Mouse (Mus musculus) stomach, embryonic 16.5 days (tissue): ENCODE data around the gene Zfp992. TPM values are rescaled to one million over a fixed set of nuclear protein-coding genes. Genes with fewer than 3 reads are reported as not detected.
A peak's percentile ranks its signal among the peaks of the same experiment; 100 is the strongest.
"Not testable (repeated sequence)": the region's sequence is repeated elsewhere in the genome, so short reads cannot be mapped to it uniquely, and the experiment has no call there.

Source experiments
- ATAC-seq: fragments of 200-750 bp; cut with Nextera tagmentation; 2 replicates; pipeline ENCODE4 v1.8.0; 2017; ENCODE audit warnings: moderate number of reproducible peaks, moderate TSS enrichment; ENCODE audit not compliant: insufficient read depth, low FRiP score
- H3K27ac ChIP-seq: fragments of 300-500 bp; sonication (generic); 2 replicates; pipeline ENCODE4 v1.5.1; 2014; ENCODE audit warnings: low read length
- H3K27me3 ChIP-seq: fragments of 300-500 bp; sonication (generic); 2 replicates; pipeline ENCODE4 v1.6.1; 2014; ENCODE audit warnings: low read length, control low read depth, mixed read lengths; ENCODE audit not compliant: control insufficient read depth, insufficient read depth
- H3K36me3 ChIP-seq: fragments of 300-500 bp; sonication (generic); 2 replicates; pipeline ENCODE4 v1.6.1; 2014; ENCODE audit warnings: low read length; ENCODE audit not compliant: control insufficient read depth, insufficient read depth
- H3K4me1 ChIP-seq: fragments of 300-500 bp; sonication (generic); 2 replicates; pipeline ENCODE4 v1.6.1; 2014; ENCODE audit warnings: low read length, control low read depth, mixed read lengths; ENCODE audit not compliant: control insufficient read depth, insufficient read depth
- H3K4me2 ChIP-seq: fragments of 300-500 bp; sonication (generic); 2 replicates; pipeline ENCODE4 v1.6.1; 2014; ENCODE audit warnings: low read depth, low read length, mixed read lengths
- H3K4me3 ChIP-seq: fragments of 300-500 bp; sonication (generic); replicated peaks from 2 replicates; pipeline ENCODE4 v1.5.1; 2014; ENCODE audit warnings: mild to moderate bottlenecking, low read length
- H3K9ac ChIP-seq: fragments of 300-500 bp; sonication (generic); 2 replicates; pipeline ENCODE4 v1.6.1; 2014; ENCODE audit warnings: low read length
- H3K9me3 ChIP-seq: fragments of 300-500 bp; sonication (generic); replicated peaks from 2 replicates; pipeline ENCODE4 v1.6.1; 2016; ENCODE audit warnings: low read length, control low read depth; ENCODE audit not compliant: control insufficient read depth
- WGBS: fragments of 180-500 bp; shearing (Covaris S2); extraction: QIAGEN DNeasy Blood & Tissue Kit; methylation state at CpG from one replicate; pipeline ENCODE4 v1.1.7; 2014; 5-methylcytosine and 5-hydroxymethylcytosine counted together
- polyA plus RNA-seq: library from polyadenylated mRNA; unstranded; fragments of >200 nt; fragmentation: Nextera tagmentation; extraction: Ambion mirVana; gene quantifications from 2 replicates; pipeline ENCODE4 v1.2.1, GENCODE M21; 2015

Zfp992 gene
- polyA plus RNA-seq, 1 experiment from 2014 or later: 2.7 TPM

- not testable (repeated sequence) for H3K27me3 ChIP-seq, H3K4me2 ChIP-seq, H3K9ac ChIP-seq, H3K27ac ChIP-seq, ATAC-seq, H3K4me3 ChIP-seq, H3K36me3 ChIP-seq, H3K4me1 ChIP-seq
- WGBS: 79% methylated on average over 2 of the region's 2 CpGs
- H3K9me3 ChIP-seq: peaks cover 34% of the 10 kb centered on the region
Observed at GRCm38 (mm10) chr4:146452576-146452975, 3.8 kb downstream of the Zfp992 start.

GRCm38 (mm10) chr4:146454170-146454569 lies 5.3 kb downstream of the Zfp992 start:
- not testable (repeated sequence) for H3K4me2 ChIP-seq, H3K36me3 ChIP-seq, H3K9ac ChIP-seq, H3K4me1 ChIP-seq, H3K27me3 ChIP-seq, ATAC-seq, H3K4me3 ChIP-seq, H3K27ac ChIP-seq
- peaks cover 36% of the 10 kb centered on the region for H3K9me3 ChIP-seq
- WGBS: 58% methylated on average over 1 of the region's 1 CpGs

- no peaks in the 10 kb centered on the region for H3K27me3 ChIP-seq
- H3K36me3 ChIP-seq: no peaks in the 10 kb centered on the region
- H3K4me1 ChIP-seq: no peaks in the 10 kb centered on the region
- no peak overlapping the region for H3K4me2 ChIP-seq
- H3K4me3 ChIP-seq: no peak overlapping the region
- no peak overlapping the region for H3K9ac ChIP-seq
- peak; percentile 15 for ATAC-seq
- no peak overlapping the region for H3K27ac ChIP-seq
- 44% methylated on average over 2 of the region's 2 CpGs for WGBS
- H3K9me3 ChIP-seq: peaks cover 38% of the 10 kb centered on the region
Observed at GRCm38 (mm10) chr4:146454896-146455295, 6.1 kb downstream of the Zfp992 start.

- Histone ChIP-seq H3K27me3 (no peaks in the 10 kb centered on the region), H3K36me3 (no peaks in the 10 kb centered on the region), H3K27ac (no peak overlapping the region), H3K9me3 (peaks cover 40% of the 10 kb centered on the region), H3K4me3 (no peak overlapping the region), H3K9ac (no peak overlapping the region), H3K4me2 (no peak overlapping the region), H3K4me1 (no peaks in the 10 kb centered on the region)
- WGBS: 91% methylated on average over 7 of the region's 7 CpGs
- peak; percentile 61 for ATAC-seq
Observed at GRCm38 (mm10) chr4:146455321-146455721, 6.5 kb downstream of the Zfp992 start.

DNA sequence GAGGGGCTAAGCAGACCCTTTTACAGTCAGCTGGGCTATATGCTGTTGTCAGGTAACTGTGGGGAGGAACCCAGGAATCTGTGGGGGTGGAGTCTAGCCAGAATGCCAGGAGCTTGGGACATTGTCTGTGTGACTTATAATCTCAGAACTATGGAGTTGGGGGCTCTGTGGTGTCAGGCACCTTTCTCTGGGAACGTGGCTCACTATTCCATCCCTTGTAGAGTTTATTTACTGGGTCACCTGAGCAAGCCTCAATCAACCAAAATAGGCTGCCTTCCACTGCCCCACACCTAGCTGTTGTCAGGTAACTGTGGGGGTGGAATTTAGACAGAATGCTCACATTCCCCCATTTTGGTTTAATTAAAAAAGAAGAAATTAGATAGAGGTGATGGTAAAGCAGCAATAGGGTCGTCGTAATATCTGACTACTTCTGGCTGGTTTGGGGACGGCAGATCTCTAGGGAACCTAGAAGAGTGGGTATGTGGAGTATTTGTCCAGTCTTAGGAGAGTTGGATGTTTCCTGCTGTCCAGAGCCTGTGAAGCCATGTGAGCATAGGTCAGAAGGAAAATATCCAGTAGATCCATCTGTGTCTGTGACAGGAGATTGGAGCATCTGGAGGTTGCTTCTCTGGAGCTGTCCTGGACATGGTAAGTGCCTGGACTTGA lies 7.4 kb downstream of the Zfp992 start:
- Histone ChIP-seq H3K4me2 (no peak overlapping the region), H3K9me3 (peaks cover 43% of the 10 kb centered on the region), H3K4me1 (no peaks in the 10 kb centered on the region), H3K27me3 (no peaks in the 10 kb centered on the region), H3K4me3 (no peak overlapping the region), H3K27ac (no peak overlapping the region), H3K9ac (no peak overlapping the region), H3K36me3 (no peaks in the 10 kb centered on the region)
- 68% methylated on average over 4 of the region's 4 CpGs for WGBS
- ATAC-seq: no peak

DNA sequence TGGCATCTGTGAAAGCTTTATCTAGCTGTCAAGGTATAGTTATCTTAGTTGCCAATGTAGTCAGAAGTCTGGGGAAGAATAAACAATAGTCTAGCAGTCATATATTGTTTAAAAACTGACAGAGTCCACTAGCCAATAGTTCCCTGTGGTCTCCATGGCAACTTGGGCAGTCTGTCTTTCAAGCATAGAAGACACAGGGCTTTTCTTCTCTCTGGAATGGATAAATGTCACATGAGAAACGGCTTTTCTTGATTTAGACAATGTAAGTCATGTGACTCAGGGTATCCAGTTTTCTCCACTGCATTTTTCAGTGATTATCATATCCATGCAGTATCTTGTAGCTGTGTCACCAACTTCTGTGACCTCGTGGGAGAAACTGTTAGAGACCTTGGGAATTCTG lies 8.3 kb downstream of the Zfp992 start:
- Histone ChIP-seq H3K9me3 (peaks cover 43% of the 10 kb centered on the region), H3K4me3 (no peak overlapping the region), H3K27me3 (no peaks in the 10 kb centered on the region), H3K4me1 (no peaks in the 10 kb centered on the region), H3K9ac (no peak overlapping the region), H3K4me2 (no peak overlapping the region), H3K36me3 (no peaks in the 10 kb centered on the region), H3K27ac (no peak overlapping the region)
- ATAC-seq: no peak
- WGBS: 62% methylated on average over 2 of the region's 2 CpGs

DNA sequence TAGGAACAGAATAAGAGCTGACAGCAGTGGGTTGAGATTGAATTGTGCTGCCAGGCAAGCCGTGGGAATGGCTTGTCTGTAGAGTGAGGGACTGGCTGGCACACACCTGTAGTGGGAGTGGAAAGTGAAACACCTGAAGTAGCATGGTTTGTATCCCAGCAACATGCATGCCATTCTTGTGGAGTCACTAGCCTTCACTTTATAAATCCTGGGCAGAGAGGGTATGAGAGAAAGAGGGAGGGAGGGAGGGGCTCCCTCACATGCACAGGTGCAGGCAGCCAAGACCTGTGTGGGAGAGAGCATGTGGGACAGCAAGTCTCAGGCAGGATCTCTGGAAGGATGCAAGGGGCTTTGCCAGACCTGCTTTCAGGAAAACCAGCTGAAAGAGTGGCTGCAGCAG lies 8.9 kb downstream of the Zfp992 start:
- no peak overlapping the region for H3K4me2 ChIP-seq
- ATAC-seq: peak; percentile 25
- H3K4me1 ChIP-seq: no peaks in the 10 kb centered on the region
- H3K27ac ChIP-seq: no peak overlapping the region
- no peak overlapping the region for H3K9ac ChIP-seq
- H3K4me3 ChIP-seq: no peak overlapping the region
- 64% methylated on average over 1 of the region's 1 CpGs for WGBS
- H3K36me3 ChIP-seq: no peaks in the 10 kb centered on the region
- H3K9me3 ChIP-seq: peaks cover 40% of the 10 kb centered on the region
- H3K27me3 ChIP-seq: no peaks in the 10 kb centered on the region

DNA sequence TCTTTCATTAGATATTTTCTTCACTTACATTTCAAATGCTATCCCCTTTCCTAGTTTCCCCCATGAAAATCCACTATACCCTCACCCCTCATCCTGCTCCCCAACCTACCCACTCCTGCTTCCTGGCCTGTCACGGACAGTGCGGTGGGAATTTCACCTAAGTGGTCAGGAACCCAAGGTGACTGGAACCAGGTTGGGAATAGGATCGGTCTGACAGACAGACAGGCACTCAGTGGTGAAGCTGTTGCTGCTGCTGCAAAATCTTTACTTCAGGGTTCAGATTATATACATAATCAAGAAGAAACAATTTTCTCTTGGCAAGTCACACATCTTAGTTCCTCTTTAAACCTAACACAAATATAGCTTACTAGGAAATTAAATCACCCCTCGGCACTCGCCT lies 11.0 kb downstream of the Zfp992 start:
- not testable (repeated sequence) for H3K4me2 ChIP-seq, H3K36me3 ChIP-seq, H3K27me3 ChIP-seq, ATAC-seq, H3K4me3 ChIP-seq, H3K4me1 ChIP-seq, H3K9ac ChIP-seq, H3K27ac ChIP-seq
- peaks cover 33% of the 10 kb centered on the region for H3K9me3 ChIP-seq
- WGBS: 70% methylated on average over 5 of the region's 5 CpGs

GRCm38 (mm10) chr4:146460685-146461084 lies 11.9 kb downstream of the Zfp992 start:
- not testable (repeated sequence) for H3K27ac ChIP-seq, H3K36me3 ChIP-seq, H3K27me3 ChIP-seq, H3K9ac ChIP-seq, H3K4me3 ChIP-seq, H3K4me2 ChIP-seq, H3K4me1 ChIP-seq
- H3K9me3 ChIP-seq: peaks cover 31% of the 10 kb centered on the region
- 0 out of 2 replicates have a peak, but pooled peaks have one; percentile 16 for ATAC-seq
- 80% methylated on average over 5 of the region's 5 CpGs for WGBS
